Mouse (Mus musculus): Measurements from ENCODE around the gene Glp2r.

DNA sequence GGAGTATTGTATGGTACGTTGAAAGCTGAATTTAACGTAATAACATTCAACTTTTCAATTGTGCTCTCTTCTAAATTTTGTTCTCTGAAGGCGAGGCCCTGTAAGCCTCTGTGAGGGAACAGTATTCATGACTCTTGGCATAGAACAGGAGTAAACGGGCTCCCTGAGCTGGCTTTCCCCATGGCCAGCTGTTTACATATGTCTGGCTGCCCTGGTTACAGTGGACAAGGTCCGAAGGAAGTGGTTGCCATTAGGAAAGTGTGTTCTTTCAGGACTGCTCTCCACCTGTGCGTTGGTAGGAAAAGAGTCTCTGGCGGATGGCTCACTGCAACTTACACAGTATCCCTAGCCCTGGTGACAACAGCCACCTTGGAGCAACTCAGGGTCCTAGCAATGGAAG is 143.8 kb downstream of the Glp2r start:
- TF ChIP-seq POLR2A (IDR thresholded peaks at IDR 0.05; ENCODE audit: extremely low read depth, insufficient read depth, low read length) (no peak), CTCF (IDR thresholded peaks at IDR 0.05; ENCODE audit: low read depth, low read length) (no peak)
